Mouse (Mus musculus): ENCODE measurements around the gene Rbm3. TPM values are rescaled to one million over a fixed set of nuclear protein-coding genes. Genes with fewer than 3 reads are reported as not detected.

The Rbm3 gene
- total and polyA plus RNA-seq, 2 experiments from 2014 or later, result 371 to 432 TPM

GRCm38 (mm10) chrX:8164471-8164870, 18.8 kb upstream of the Rbm3 start:
- Histone ChIP-seq H3K27me3 (ENCODE audit: insufficient read depth, low read length) (no peaks in the 10 kb centered on the region), H3K36me3 (ENCODE audit: insufficient read depth, low read length) (no peaks in the 10 kb centered on the region), H3K4me3 (ENCODE audit: low read depth, low read length) (no peak overlapping the region), H3K27ac (ENCODE audit: low read depth, low read length) (no peak overlapping the region), H3K9ac (replicated peaks; ENCODE audit: low read length, poor library complexity, severe bottlenecking) (no peak overlapping the region), H3K4me1 (ENCODE audit: insufficient read depth, low read length) (no peaks in the 10 kb centered on the region), H3K9me3 (ENCODE audit: low read length) (no peaks in the 10 kb centered on the region), H3K4me2 (ENCODE audit: low read depth, low read length, poor library complexity, severe bottlenecking) (no peak overlapping the region)
- no peak for DNase-seq (ENCODE audit: low spot score)
- TF ChIP-seq CTCF (IDR thresholded peaks at IDR 0.05), result no peak
- ATAC-seq (ENCODE audit: low FRiP score), result no peak
- WGBS, result 94% methylated on average over 4 of the region's 4 CpGs

- Histone ChIP-seq H3K36me3 (ENCODE audit: insufficient read depth, low read length) (no peaks in the 10 kb centered on the region), H3K4me3 (ENCODE audit: low read depth, low read length) (no peak overlapping the region), H3K4me2 (ENCODE audit: low read depth, low read length, poor library complexity, severe bottlenecking) (no peak overlapping the region), H3K9me3 (ENCODE audit: low read length) (no peaks in the 10 kb centered on the region), H3K27ac (ENCODE audit: low read depth, low read length) (no peak overlapping the region), H3K27me3 (ENCODE audit: insufficient read depth, low read length) (no peaks in the 10 kb centered on the region), H3K9ac (replicated peaks; ENCODE audit: low read length, poor library complexity, severe bottlenecking) (no peak overlapping the region), H3K4me1 (ENCODE audit: insufficient read depth, low read length) (no peaks in the 10 kb centered on the region)
- 88% methylated on average over 5 of the region's 5 CpGs for WGBS
- no peak for TF ChIP-seq CTCF (IDR thresholded peaks at IDR 0.05)
- DNase-seq (ENCODE audit: low spot score), result no peak
- ATAC-seq (ENCODE audit: low FRiP score), result no peak
These were observed 17.4 kb upstream of the Rbm3 start for GRCm38 (mm10) chrX:8163076-8163475.

DNA sequence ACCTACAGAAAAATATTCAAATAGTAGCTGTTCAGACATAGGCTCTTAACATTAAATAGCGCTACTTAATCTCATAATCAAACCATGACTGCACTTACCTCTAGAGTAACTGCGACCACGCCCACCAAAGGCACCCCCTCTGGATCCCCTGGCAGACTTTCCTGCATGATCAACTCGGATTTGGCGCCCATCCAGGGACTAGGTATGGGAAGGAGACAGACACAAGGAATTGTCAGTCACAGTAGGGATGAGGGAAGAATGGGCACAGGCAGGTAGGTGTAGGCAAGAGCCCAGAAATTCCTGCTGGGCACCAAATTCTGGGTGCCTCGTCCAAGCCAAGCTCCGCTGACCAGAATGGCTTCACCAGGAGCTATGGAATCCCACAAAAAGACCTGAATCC, 1.9 kb downstream of the Rbm3 start:
- Histone ChIP-seq H3K36me3 (ENCODE audit: insufficient read depth, low read length) (0 out of 2 replicates have a peak, but pooled peaks cover 6% of the 10 kb centered on the region), H3K9ac (replicated peaks; ENCODE audit: low read length, poor library complexity, severe bottlenecking) (0 out of 2 replicates have a peak overlapping the region, but pooled peaks have one; percentile 50), H3K4me1 (ENCODE audit: insufficient read depth, low read length) (peaks cover 4% of the 10 kb centered on the region; the same call in 1 of the 2 replicates), H3K27ac (ENCODE audit: low read depth, low read length) (no peak overlapping the region), H3K27me3 (ENCODE audit: insufficient read depth, low read length) (no peaks in the 10 kb centered on the region), H3K9me3 (ENCODE audit: low read length) (no peaks in the 10 kb centered on the region), H3K4me2 (ENCODE audit: low read depth, low read length, poor library complexity, severe bottlenecking) (peak overlapping the region; percentile 51), H3K4me3 (ENCODE audit: low read depth, low read length) (no peak overlapping the region; the same call in 1 of the 2 replicates)
- no peak for TF ChIP-seq CTCF (IDR thresholded peaks at IDR 0.05)
- ATAC-seq (ENCODE audit: low FRiP score) (no peak), DNase-seq (ENCODE audit: low spot score) (no peak)
- WGBS, result 66% methylated on average over 7 of the region's 7 CpGs

GRCm38 (mm10) chrX:8142948-8143347, 2.7 kb downstream of the Rbm3 start:
- Histone ChIP-seq H3K9me3 (ENCODE audit: low read length) (no peaks in the 10 kb centered on the region), H3K4me1 (ENCODE audit: insufficient read depth, low read length) (peaks cover 4% of the 10 kb centered on the region; the same call in 1 of the 2 replicates), H3K9ac (replicated peaks; ENCODE audit: low read length, poor library complexity, severe bottlenecking) (no peak overlapping the region), H3K27me3 (ENCODE audit: insufficient read depth, low read length) (no peaks in the 10 kb centered on the region), H3K27ac (ENCODE audit: low read depth, low read length) (no peak overlapping the region), H3K4me3 (ENCODE audit: low read depth, low read length) (no peak overlapping the region), H3K36me3 (ENCODE audit: insufficient read depth, low read length) (0 out of 2 replicates have a peak, but pooled peaks cover 6% of the 10 kb centered on the region), H3K4me2 (ENCODE audit: low read depth, low read length, poor library complexity, severe bottlenecking) (no peak overlapping the region)
- 87% methylated on average over 7 of the region's 7 CpGs for WGBS
- ATAC-seq (ENCODE audit: low FRiP score), result no peak
- DNase-seq (ENCODE audit: low spot score), result no peak
- TF ChIP-seq CTCF (IDR thresholded peaks at IDR 0.05), result no peak

GRCm38 (mm10) chrX:8141058-8141457, 4.6 kb downstream of the Rbm3 start:
- 0 out of 2 replicates have a peak, but pooled peaks cover 6% of the 10 kb centered on the region for H3K36me3 ChIP-seq (ENCODE audit: insufficient read depth, low read length)
- WGBS, result 72% methylated on average over 3 of the region's 3 CpGs
- H3K4me1 ChIP-seq (ENCODE audit: insufficient read depth, low read length), result peaks cover 4% of the 10 kb centered on the region; the same call in 1 of the 2 replicates
- ATAC-seq (ENCODE audit: low FRiP score) (no peak), DNase-seq (ENCODE audit: low spot score) (no peak)
- no peak overlapping the region for H3K27ac ChIP-seq (ENCODE audit: low read depth, low read length)
- no peak for TF ChIP-seq CTCF (IDR thresholded peaks at IDR 0.05)
- H3K4me2 ChIP-seq (ENCODE audit: low read depth, low read length, poor library complexity, severe bottlenecking), result no peak overlapping the region
- no peak overlapping the region for H3K4me3 ChIP-seq (ENCODE audit: low read depth, low read length)
- no peaks in the 10 kb centered on the region for H3K9me3 ChIP-seq (ENCODE audit: low read length)
- H3K9ac ChIP-seq (replicated peaks; ENCODE audit: low read length, poor library complexity, severe bottlenecking), result no peak overlapping the region
- H3K27me3 ChIP-seq (ENCODE audit: insufficient read depth, low read length), result no peaks in the 10 kb centered on the region

DNA sequence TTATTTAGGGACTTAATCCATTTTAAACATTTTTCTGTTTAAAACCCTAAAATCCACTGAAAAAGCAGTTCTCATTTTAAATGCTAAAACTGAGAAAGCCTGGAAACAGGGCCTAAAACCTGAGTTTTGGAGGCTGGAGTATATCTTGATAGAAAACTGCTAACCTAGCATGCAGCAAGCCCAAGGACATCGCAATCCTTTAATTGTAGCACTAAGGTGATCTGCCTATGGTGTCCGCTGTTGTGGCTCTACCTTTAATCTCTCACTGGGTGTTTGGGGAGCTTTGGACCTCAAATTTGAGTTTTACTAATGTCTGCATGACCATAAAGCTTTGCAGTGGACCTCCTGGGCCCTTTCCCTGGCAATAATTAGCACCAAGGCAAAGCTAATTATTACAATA, 5.2 kb downstream of the Rbm3 start:
- no peak for TF ChIP-seq CTCF (IDR thresholded peaks at IDR 0.05)
- WGBS, result 93% methylated on average over 2 of the region's 2 CpGs
- Histone ChIP-seq H3K4me3 (ENCODE audit: low read depth, low read length) (no peak overlapping the region), H3K9me3 (ENCODE audit: low read length) (no peaks in the 10 kb centered on the region), H3K4me1 (ENCODE audit: insufficient read depth, low read length) (peaks cover 4% of the 10 kb centered on the region; the same call in 1 of the 2 replicates), H3K27ac (ENCODE audit: low read depth, low read length) (no peak overlapping the region), H3K9ac (replicated peaks; ENCODE audit: low read length, poor library complexity, severe bottlenecking) (no peak overlapping the region), H3K36me3 (ENCODE audit: insufficient read depth, low read length) (0 out of 2 replicates have a peak, but pooled peaks cover 6% of the 10 kb centered on the region), H3K4me2 (ENCODE audit: low read depth, low read length, poor library complexity, severe bottlenecking) (no peak overlapping the region), H3K27me3 (ENCODE audit: insufficient read depth, low read length) (no peaks in the 10 kb centered on the region)
- DNase-seq (ENCODE audit: low spot score), result no peak
- no peak for ATAC-seq (ENCODE audit: low FRiP score)

Data from midbrain, postnatal 0 days (tissue).